Mouse (Mus musculus): ENCODE data around the gene Rpl31.

DNA sequence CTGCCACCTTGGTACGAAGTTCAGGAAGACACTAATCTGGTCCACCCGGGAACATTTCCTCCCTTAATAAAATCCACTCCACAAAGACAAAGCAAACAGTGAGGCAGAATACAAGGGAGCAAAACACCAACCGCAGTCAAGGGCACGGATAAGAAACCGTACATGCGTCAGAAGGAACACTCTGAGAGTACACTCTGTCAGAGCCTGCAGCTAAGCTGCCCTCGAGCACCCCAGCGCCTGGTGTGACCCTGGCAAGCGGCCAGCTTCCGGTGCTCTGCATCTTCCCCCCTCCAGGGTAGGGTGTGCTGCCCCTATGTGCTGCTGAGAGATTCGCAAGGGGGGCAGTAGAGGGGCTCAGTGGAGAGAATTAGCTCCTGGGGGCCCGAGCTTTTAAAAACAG lies 50.2 kb downstream of the Rpl31 start:
- no peak for TF ChIP-seq MAFK (IDR thresholded peaks at IDR 0.05; ENCODE audit: insufficient read depth, low read depth, low read length)
- TF ChIP-seq CHD2 (IDR thresholded peaks at IDR 0.05; ENCODE audit: low read depth, low read length): no peak
- TF ChIP-seq HCFC1 (IDR thresholded peaks at IDR 0.05; ENCODE audit: borderline replicate concordance, insufficient read depth, low read length): no peak
- TF ChIP-seq ZNF384 (IDR thresholded peaks at IDR 0.05; ENCODE audit: low read depth, low read length): no peak
